Mouse (Mus musculus) spleen, adult 2 months (tissue): ENCODE data around the gene Gm20425. TPM values are rescaled to one million over a fixed set of nuclear protein-coding genes. Genes with fewer than 3 reads are reported as not detected.

Source experiments
- DNase-seq, 2 experiments: peaks; one replicate each; pipeline versions ENCODE4 v3.0.0 to v3.0.0-alpha.2; 2012 to 2021; ENCODE audit warnings: low spot score in 2 of 2, low read depth in 1 of 2
- H3K27ac ChIP-seq: fragments of 200-500 bp; 2 replicates; pipeline ENCODE4 v1.5.1; 2012; ENCODE audit warnings: low read length, inconsistent platforms; ENCODE audit not compliant: insufficient read depth
- H3K27me3 ChIP-seq: fragments of 200-500 bp; 2 replicates; pipeline ENCODE4 v1.6.1; 2012; ENCODE audit warnings: mild to moderate bottlenecking, moderate library complexity, low read length, inconsistent platforms; ENCODE audit not compliant: control insufficient read depth, insufficient read depth
- H3K36me3 ChIP-seq: fragments of 200-500 bp; 2 replicates; pipeline ENCODE4 v1.6.1; 2012; ENCODE audit warnings: mild to moderate bottlenecking, low read length, inconsistent platforms; ENCODE audit not compliant: control insufficient read depth, insufficient read depth
- H3K4me1 ChIP-seq: fragments of 200-500 bp; 2 replicates; pipeline ENCODE4 v1.6.1; 2011; ENCODE audit warnings: inconsistent platforms; ENCODE audit not compliant: control insufficient read depth, insufficient read depth, insufficient read length
- H3K4me3 ChIP-seq: fragments of 200-500 bp; 2 replicates; pipeline ENCODE4 v1.5.1; 2011; ENCODE audit warnings: mild to moderate bottlenecking, inconsistent platforms; ENCODE audit not compliant: insufficient read depth, insufficient read length; ENCODE audit errors: extremely low read depth
- CTCF ChIP-seq: fragments of 200-500 bp; IDR thresholded peaks from 2 replicates; pipeline ENCODE4 v1.5.1; 2011; ENCODE audit warnings: mild to moderate bottlenecking, inconsistent platforms; ENCODE audit not compliant: insufficient read depth, insufficient read length, insufficient replicate concordance; ENCODE audit errors: extremely low read depth
- POLR2A ChIP-seq: fragments of 200-500 bp; IDR thresholded peaks from 2 replicates; pipeline ENCODE4 v1.6.1; 2011; ENCODE audit warnings: low read depth, low read length, inconsistent platforms
- WGBS: fragments of 180-500 bp; shearing (Covaris S2); methylation state at CpG from one replicate; pipeline ENCODE4 v1.1.7; 2018; 5-methylcytosine and 5-hydroxymethylcytosine counted together
- polyA plus RNA-seq: library from polyadenylated mRNA; depleted of rRNA; stranded (reverse); fragments of >200 nt; gene quantifications from 2 replicates; pipeline ENCODE4 v1.2.3, GENCODE M21; 2012

The Gm20425 gene
- polyA plus RNA-seq, 1 experiment: not detected

DNA sequence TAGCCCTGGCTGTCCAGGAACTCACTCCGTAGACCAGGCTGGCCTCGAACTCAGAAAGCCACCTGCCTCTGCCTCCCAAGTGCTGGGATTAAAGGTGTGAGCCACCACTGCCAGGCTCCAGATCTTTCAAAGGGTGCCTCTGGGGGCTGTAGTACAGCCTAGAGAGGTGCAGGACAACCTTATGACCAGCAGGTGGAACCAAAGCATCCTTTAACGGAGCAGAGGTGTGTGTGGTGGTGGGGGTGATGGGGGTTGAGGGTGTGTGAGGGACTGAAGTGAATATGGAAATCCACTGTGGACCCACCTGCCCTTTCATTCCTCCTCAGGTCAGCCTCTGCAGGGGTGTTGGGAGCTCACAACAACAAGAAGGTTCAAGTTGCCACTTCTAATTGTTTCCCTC is 4.6 kb downstream of the Gm20425 start:
- DNase-seq: no peak
- WGBS: 78% methylated on average over 3 of the region's 3 CpGs
- TF ChIP-seq POLR2A (no peak), CTCF (peak; percentile 33; the same call in 1 of the 2 replicates)
- Histone ChIP-seq H3K4me1 (peaks cover 2% of the 10 kb centered on the region; the same call in 1 of the 2 replicates), H3K36me3 (no peaks in the 10 kb centered on the region), H3K27ac (no peak overlapping the region), H3K4me3 (no peak overlapping the region), H3K27me3 (no peaks in the 10 kb centered on the region)

DNA sequence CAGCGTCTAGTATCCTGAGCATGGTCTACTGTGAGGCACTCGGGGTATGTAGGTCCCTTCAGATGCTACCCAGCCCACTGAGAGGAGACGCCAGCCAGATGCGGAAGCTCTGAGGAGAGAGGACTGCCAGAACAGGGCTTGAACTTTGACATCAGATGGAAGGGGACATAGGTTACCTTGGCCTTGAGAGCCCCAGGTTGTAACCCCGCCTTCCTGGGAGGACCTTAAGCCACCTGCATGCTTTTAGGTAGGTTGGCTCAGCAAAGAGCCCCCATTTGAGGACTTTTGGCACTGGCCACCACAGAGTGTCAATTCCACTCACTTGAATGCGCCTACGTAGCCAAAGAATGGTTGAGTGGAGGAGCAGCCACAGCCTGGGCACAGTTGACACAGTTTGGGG is 5.4 kb downstream of the Gm20425 start:
- H3K27me3 ChIP-seq: no peaks in the 10 kb centered on the region
- TF ChIP-seq CTCF (no peak), POLR2A (no peak)
- DNase-seq: no peak
- no peak overlapping the region for H3K27ac ChIP-seq
- no peaks in the 10 kb centered on the region for H3K4me1 ChIP-seq
- 91% methylated on average over 7 of the region's 7 CpGs for WGBS
- H3K4me3 ChIP-seq: no peak overlapping the region
- no peaks in the 10 kb centered on the region for H3K36me3 ChIP-seq

DNA sequence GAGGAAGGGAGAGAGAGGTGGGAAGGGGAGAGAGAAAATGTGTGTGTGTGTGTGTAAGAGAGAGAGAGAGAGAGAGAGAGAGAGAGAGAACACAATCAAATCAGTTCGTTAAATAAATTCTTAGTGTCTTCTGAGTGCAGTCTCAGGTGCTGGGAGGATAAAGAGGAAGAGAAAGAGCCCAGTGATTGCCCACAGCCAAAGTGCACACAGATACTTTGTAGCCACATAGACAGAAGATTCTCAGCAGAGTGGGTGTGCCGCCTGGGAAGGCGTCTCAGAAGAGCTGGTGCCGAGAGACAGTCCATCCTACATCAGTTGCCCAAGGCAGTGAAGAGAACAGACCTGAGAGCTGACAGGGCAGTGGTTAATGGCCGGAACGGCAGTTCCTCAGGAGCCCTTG is 15.8 kb downstream of the Gm20425 start:
- no peaks in the 10 kb centered on the region for H3K36me3 ChIP-seq
- no peak for TF ChIP-seq CTCF
- no peak for TF ChIP-seq POLR2A
- DNase-seq: no peak
- no peaks in the 10 kb centered on the region for H3K27me3 ChIP-seq
- H3K4me3 ChIP-seq: no peak overlapping the region
- WGBS: 74% methylated on average over 6 of the region's 6 CpGs
- H3K4me1 ChIP-seq: no peaks in the 10 kb centered on the region
- no peak overlapping the region for H3K27ac ChIP-seq

DNA sequence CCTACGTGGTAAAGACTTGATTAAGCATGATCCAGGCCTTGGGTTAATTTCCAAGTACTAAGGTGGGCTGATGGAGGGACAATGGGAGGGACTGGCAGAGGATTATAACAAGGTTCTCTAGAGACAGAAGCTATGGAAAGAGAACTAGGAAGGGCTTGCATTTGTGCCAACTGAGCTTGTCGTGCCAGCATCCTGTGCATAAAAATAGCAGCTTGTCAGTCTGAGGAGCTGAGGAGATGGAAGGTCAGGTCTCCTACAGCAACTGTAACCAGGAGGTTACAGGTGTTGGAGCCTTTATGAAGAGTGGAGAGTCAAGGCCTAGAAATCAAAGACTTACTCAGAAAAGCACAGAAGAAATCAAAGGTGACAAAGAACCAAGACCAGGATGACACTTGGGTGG is 16.5 kb downstream of the Gm20425 start:
- no peak overlapping the region for H3K27ac ChIP-seq
- no peaks in the 10 kb centered on the region for H3K4me1 ChIP-seq
- H3K27me3 ChIP-seq: no peaks in the 10 kb centered on the region
- H3K36me3 ChIP-seq: no peaks in the 10 kb centered on the region
- TF ChIP-seq CTCF (no peak), POLR2A (no peak)
- no peak for DNase-seq
- H3K4me3 ChIP-seq: no peak overlapping the region
- 52% methylated on average over 2 of the region's 2 CpGs for WGBS

DNA sequence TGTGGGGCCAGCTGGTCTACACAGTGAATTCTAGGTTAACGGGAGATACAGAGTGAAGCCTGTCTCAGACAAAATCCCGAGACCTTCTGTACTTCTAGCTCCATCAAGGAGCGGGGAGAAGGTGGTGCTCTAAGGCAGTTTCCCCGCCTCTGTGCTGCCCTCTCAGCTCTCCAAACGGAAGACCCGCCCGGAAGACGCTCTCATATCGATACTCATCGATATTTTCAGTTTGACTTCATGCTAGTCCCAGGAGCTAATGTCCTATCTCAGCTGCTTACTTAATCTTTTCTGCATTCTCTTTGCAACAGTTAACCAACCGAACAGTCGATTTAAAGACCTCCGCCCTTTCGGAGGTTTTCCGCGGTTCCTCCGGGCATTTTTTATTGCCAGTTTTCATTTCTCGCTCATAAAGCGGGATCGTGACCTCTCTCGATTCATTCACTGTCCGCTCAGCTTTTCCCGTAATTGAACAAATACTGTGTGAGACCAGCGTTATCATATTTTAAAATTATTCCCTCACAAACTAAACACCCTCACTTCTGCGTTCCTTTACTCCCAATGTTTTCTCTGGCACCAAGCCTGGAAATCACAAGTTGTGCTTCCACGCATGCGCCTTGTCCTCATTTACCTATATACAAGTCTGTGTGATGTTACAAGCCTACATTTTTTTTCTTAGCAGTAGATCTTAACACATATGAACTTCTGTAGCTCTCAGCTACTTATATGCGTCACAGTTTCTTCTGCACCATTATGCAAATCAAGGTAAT is 17.3 kb downstream of the Gm20425 start:
- TF ChIP-seq POLR2A (no peak), CTCF (no peak)
- H3K4me3 ChIP-seq: no peak overlapping the region
- H3K4me1 ChIP-seq: no peaks in the 10 kb centered on the region
- H3K27ac ChIP-seq: no peak overlapping the region
- WGBS: 86% methylated on average over 28 of the region's 28 CpGs
- no peaks in the 10 kb centered on the region for H3K27me3 ChIP-seq
- DNase-seq: no peak
- no peaks in the 10 kb centered on the region for H3K36me3 ChIP-seq

DNA sequence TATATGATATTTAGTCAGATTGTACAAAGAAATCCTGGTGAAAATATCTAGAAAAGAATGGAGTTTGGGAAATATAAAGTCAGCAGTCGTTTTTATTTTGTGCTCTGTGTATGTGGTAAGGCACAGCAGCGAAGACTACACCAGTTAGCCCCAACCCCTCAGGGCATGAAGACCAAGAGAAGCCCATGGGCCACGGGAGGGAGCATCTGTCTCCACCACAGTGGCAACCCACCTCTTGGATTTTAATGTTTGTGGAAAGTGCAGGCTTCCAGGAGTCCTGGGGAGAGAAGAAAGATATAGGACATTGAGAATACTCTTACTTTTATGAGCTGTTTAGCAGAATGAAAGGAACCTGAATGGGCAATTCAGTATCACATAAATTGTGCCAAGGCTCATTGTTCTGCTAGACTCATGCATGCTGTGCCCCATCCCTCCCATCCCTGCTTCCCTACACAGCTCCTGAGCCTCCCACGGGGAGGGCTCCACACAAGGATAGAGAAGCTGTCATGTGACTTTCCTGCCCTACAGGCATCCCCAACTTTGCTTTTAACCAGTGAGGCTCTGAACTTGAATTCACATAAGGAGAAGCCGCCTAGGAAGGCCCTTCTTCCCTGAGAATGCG is 21.2 kb downstream of the Gm20425 start:
- H3K36me3 ChIP-seq: no peaks in the 10 kb centered on the region
- DNase-seq: no peak
- H3K27ac ChIP-seq: no peak overlapping the region
- no peak overlapping the region for H3K4me3 ChIP-seq
- H3K4me1 ChIP-seq: no peaks in the 10 kb centered on the region
- no peaks in the 10 kb centered on the region; the same call in 1 of the 2 replicates for H3K27me3 ChIP-seq
- TF ChIP-seq POLR2A: no peak
- TF ChIP-seq CTCF: no peak
- 76% methylated on average over 6 of the region's 6 CpGs for WGBS

DNA sequence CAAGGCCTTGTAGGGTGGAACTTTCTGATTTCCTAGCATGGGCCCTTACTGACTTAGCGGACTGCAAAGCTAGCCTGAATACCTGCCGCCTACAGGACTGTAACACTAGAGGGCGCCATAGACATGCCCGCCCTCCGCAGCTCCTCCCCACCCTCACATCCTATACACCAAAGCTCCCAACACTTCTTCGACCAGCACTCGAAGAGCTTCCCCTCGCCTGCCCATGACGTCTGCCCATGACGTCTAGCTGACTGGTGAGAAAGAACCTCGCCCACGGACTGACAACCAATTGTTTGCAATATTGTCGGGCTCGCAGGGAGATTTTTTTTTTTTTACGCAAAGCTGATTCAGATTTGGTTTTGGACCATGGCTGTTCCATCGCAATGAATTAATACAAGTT is 22.3 kb downstream of the Gm20425 start:
- Histone ChIP-seq H3K27me3 (no peaks in the 10 kb centered on the region; the same call in 1 of the 2 replicates), H3K4me1 (no peaks in the 10 kb centered on the region), H3K27ac (no peak overlapping the region), H3K4me3 (no peak overlapping the region; the same call in 1 of the 2 replicates), H3K36me3 (no peaks in the 10 kb centered on the region)
- TF ChIP-seq POLR2A: no peak
- peak; percentile 83 for TF ChIP-seq CTCF
- DNase-seq: peak; percentile 68 to 77
- WGBS: 10% methylated on average over 16 of the region's 16 CpGs
